12 mouse cellular contexts compared by ENCODE assay signal in the genomic region with DNA sequence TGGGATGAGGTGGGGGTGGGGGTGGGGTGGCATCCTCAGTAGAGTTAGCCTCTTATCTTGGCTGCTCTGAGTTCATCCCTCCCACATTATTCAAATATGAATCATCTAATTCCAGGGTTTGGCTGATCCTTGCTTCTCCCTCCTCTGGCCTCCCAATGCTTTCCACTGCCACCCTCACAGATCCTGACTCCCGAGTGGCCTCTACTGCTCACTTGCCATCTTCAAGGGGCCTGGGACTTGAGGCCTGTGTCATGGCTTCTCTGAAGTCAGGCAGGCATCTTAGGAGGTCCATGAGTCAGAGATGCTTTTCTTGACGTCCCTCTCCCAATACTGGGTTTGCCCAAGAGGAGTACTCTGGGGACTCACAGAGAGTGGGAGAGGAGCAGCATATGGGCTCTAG. TPM values are rescaled to one million over a fixed set of nuclear protein-coding genes. Genes with fewer than 3 reads are reported as not detected.
DNase-seq lines count a peak whose midpoint lies in the region; ATAC-seq and TF ChIP-seq lines count a peak whose summit lies in the region.
"Had no signal": no experiment of that assay in that cellular context is flagged by ENCODE, and none has a peak within 500 bp of the region (broad histone marks: within the 10 kb centered on the region; RNA-seq: fewer than 3 reads in every experiment).

No protein-coding gene starts in this region.

- no peaks in the 10 kb centered on the region for H3K9me3 ChIP-seq in stomach, embryonic 15.5 days
- H3K9me3 ChIP-seq in stomach, postnatal 0 days (ENCODE audit: control insufficient read depth, low read length): no peaks in the 10 kb centered on the region
- no peaks in the 10 kb centered on the region for H3K9me3 ChIP-seq in midbrain, embryonic 11.5 days (ENCODE audit: control insufficient read depth, low read length)
- H3K9me3 ChIP-seq: limb, embryonic 15.5 days had no signal

- H3K4me1 ChIP-seq in stomach, embryonic 15.5 days: peaks cover 4% of the 10 kb centered on the region; the same call in 1 of the 2 replicates
- H3K4me1 ChIP-seq in stomach, postnatal 0 days (replicated peaks; ENCODE audit: control insufficient read depth, insufficient read depth): 0 out of 2 replicates have a peak, but pooled peaks cover 2% of the 10 kb centered on the region
- H3K4me1 ChIP-seq in midbrain, embryonic 11.5 days (ENCODE audit: control insufficient read depth, insufficient read depth, low read length): peaks cover 21% of the 10 kb centered on the region

- no peak overlapping the region for H3K4me3 ChIP-seq in stomach, embryonic 15.5 days (replicated peaks)
- H3K4me3 ChIP-seq in stomach, postnatal 0 days (ENCODE audit: low read depth, low read length): no peak overlapping the region
- peak overlapping the region; percentile 51 for H3K4me3 ChIP-seq in midbrain, embryonic 11.5 days (ENCODE audit: low read depth, low read length)
- H3K4me3 ChIP-seq: heart, adult 2 months; limb, embryonic 15.5 days had no signal

- no peak overlapping the region for H3K4me2 ChIP-seq in stomach, embryonic 15.5 days
- H3K4me2 ChIP-seq in stomach, postnatal 0 days (replicated peaks; ENCODE audit: low read depth): no peak overlapping the region
- peak overlapping the region; percentile 67 for H3K4me2 ChIP-seq in midbrain, embryonic 11.5 days
- H3K4me2 ChIP-seq: limb, embryonic 15.5 days had no signal

- no peak overlapping the region for H3K9ac ChIP-seq in stomach, embryonic 15.5 days
- no peak overlapping the region for H3K9ac ChIP-seq in stomach, postnatal 0 days (ENCODE audit: low read length)
- H3K9ac ChIP-seq in midbrain, embryonic 11.5 days (ENCODE audit: low read length): peak overlapping the region; percentile 73
- H3K9ac ChIP-seq: limb, embryonic 15.5 days had no signal

- H3K27ac ChIP-seq in stomach, embryonic 15.5 days: no peak overlapping the region
- H3K27ac ChIP-seq in stomach, postnatal 0 days (replicated peaks): no peak overlapping the region
- peak overlapping the region; percentile 64 for H3K27ac ChIP-seq in midbrain, embryonic 11.5 days (ENCODE audit: low read depth, low read length)
- H3K27ac ChIP-seq: heart, adult 2 months; limb, embryonic 15.5 days had no signal

- H3K36me3 ChIP-seq in stomach, embryonic 15.5 days: no peaks in the 10 kb centered on the region
- H3K36me3 ChIP-seq in stomach, postnatal 0 days (ENCODE audit: control insufficient read depth, insufficient read depth, low read length): no peaks in the 10 kb centered on the region
- H3K36me3 ChIP-seq in midbrain, embryonic 11.5 days (ENCODE audit: control insufficient read depth, insufficient read depth, low read length): no peaks in the 10 kb centered on the region
- H3K36me3 ChIP-seq: limb, embryonic 15.5 days had no signal

- no peak for TF ChIP-seq EP300 in stomach, postnatal 0 days (optimal IDR thresholded peaks at IDR 0.05)

- WGBS in stomach, embryonic 15.5 days: 49% methylated on average over 2 of the region's 2 CpGs
- WGBS in stomach, postnatal 0 days: 43% methylated on average over 2 of the region's 2 CpGs
- whole genome bisulfite sequencing in midbrain, embryonic 11.5 days: 12% methylated on average over 2 of the region's 2 CpGs

- peak; percentile 24; the same call in 1 of the 2 replicates for ATAC-seq in stomach, embryonic 15.5 days (ENCODE audit: insufficient read depth, low FRiP score, low read depth)
- ATAC-seq in stomach, postnatal 0 days (ENCODE audit: low FRiP score, low TSS enrichment): no peak
- peak; percentile 19 for ATAC-seq in midbrain, embryonic 11.5 days (ENCODE audit: low FRiP score)
- ATAC-seq in megakaryocyte-erythroid progenitor cell, adult 5-6 weeks (replicated peaks; ENCODE audit: low FRiP score, low TSS enrichment, poor library complexity, severe bottlenecking): no peak

- peak; percentile 14 for DNase-seq in adrenal gland, postnatal 14 days
- DNase-seq in adrenal gland, postnatal 25 days: no peak
- no peak for DNase-seq in stomach, postnatal 0 days (ENCODE audit: low spot score)
- peak; percentile 93 for DNase-seq in midbrain, embryonic 11.5 days (ENCODE audit: low spot score, missing footprints)
- DNase-seq in urinary bladder, adult 2 months (ENCODE audit: low spot score): no peak
- no peak for DNase-seq in testis, postnatal 14 days (ENCODE audit: low spot score)
- DNase-seq: kidney, postnatal 14 days; spleen, adult 18-20 months had no signal

- peaks cover 28% of the 10 kb centered on the region; the same call in 1 of the 2 replicates for H3K27me3 ChIP-seq in stomach, embryonic 15.5 days (replicated peaks)
- H3K27me3 ChIP-seq in stomach, postnatal 0 days (ENCODE audit: control insufficient read depth, insufficient read depth, low read length): peaks cover 2% of the 10 kb centered on the region; the same call in 1 of the 2 replicates
- H3K27me3 ChIP-seq in midbrain, embryonic 11.5 days (ENCODE audit: control insufficient read depth, insufficient read depth, low read length): no peaks in the 10 kb centered on the region

- no peak for TF ChIP-seq CTCF in stomach, postnatal 0 days (IDR thresholded peaks at IDR 0.05; ENCODE audit: low read depth)

RNA-seq across cellular contexts. Expression of a gene that starts 1.7 kb away (rescaled TPM):
- total RNA-seq in adrenal gland, postnatal 14 days (2021): 3.3 and 4.5 TPM in 2 replicates
- 3.2 and 4.6 TPM in 2 replicates for total RNA-seq in adrenal gland, postnatal 25 days (2021)
- polyA plus RNA-seq in stomach, embryonic 15.5 days (2015; fragmentation: Nextera tagmentation; extraction: Ambion mirVana): 1.3 and 1.5 TPM in 2 replicates
- polyA plus RNA-seq in stomach, postnatal 0 days (2015; fragmentation: Nextera tagmentation; extraction: Ambion mirVana): 0.50 and 0.64 TPM in 2 replicates
- polyA plus RNA-seq in midbrain, embryonic 11.5 days (2014; fragmentation: Nextera tagmentation; extraction: Ambion mirVana): 12.2 and 12.8 TPM in 2 replicates
- polyA plus RNA-seq in urinary bladder, adult 2 months (2012; rRNA removed): 2.7 and 3.4 TPM in 2 replicates
- not detected in 2 replicates for total RNA-seq in megakaryocyte-erythroid progenitor cell, adult 5-6 weeks (2014; fragmentation: Nextera tagmentation)
- total RNA-seq in megakaryocyte-erythroid progenitor cell, adult 5-6 weeks (2017): not detected in 2 replicates

RNA-seq across cellular contexts. Expression of a gene that starts 17.1 kb away (rescaled TPM):
- not detected in 2 replicates for total RNA-seq in adrenal gland, postnatal 14 days (2021)
- total RNA-seq in adrenal gland, postnatal 25 days (2021): not detected in 2 replicates
- polyA plus RNA-seq in stomach, embryonic 15.5 days (2015; fragmentation: Nextera tagmentation; extraction: Ambion mirVana): not detected in 2 replicates
- polyA plus RNA-seq in stomach, postnatal 0 days (2015; fragmentation: Nextera tagmentation; extraction: Ambion mirVana): not detected in 2 replicates
- 0.08 TPM in 1 of 2 replicates, not detected in the other for polyA plus RNA-seq in midbrain, embryonic 11.5 days (2014; fragmentation: Nextera tagmentation; extraction: Ambion mirVana)
- polyA plus RNA-seq in urinary bladder, adult 2 months (2012; rRNA removed): not detected in 2 replicates
- total RNA-seq in megakaryocyte-erythroid progenitor cell, adult 5-6 weeks (2014; fragmentation: Nextera tagmentation): not detected in 2 replicates
- not detected in 2 replicates for total RNA-seq in megakaryocyte-erythroid progenitor cell, adult 5-6 weeks (2017)
- total RNA-seq: heart, adult 2 months had no signal

Comparison
In these comparisons a context has a peak if more than half of its experiments do, and no peak if none do; other contexts are left out.
1. DNase-seq: peak in adrenal gland, postnatal 14 days (single experiment) and midbrain, embryonic 11.5 days (single experiment); none in adrenal gland, postnatal 25 days (single experiment), stomach, postnatal 0 days (single experiment), urinary bladder, adult 2 months (single experiment) and testis, postnatal 14 days (single experiment).
2. ATAC-seq: peak in stomach, embryonic 15.5 days (single experiment) and midbrain, embryonic 11.5 days (single experiment); none in stomach, postnatal 0 days (single experiment) and megakaryocyte-erythroid progenitor cell, adult 5-6 weeks (single experiment).